Mouse (Mus musculus) embryo, embryonic 11.5 days (tissue): ENCODE measurements around the gene Smc4.
A peak's percentile ranks its signal among the peaks of the same experiment; 100 is the strongest.
"Not testable (repeated sequence)": the region's sequence is repeated elsewhere in the genome, so short reads cannot be mapped to it uniquely, and the experiment has no call there.

Source experiments
- DNase-seq: peaks from one replicate; pipeline ENCODE4 v3.0.0-alpha.2; 2012; ENCODE audit warnings: low read depth, low spot score

Smc4 gene

DNA sequence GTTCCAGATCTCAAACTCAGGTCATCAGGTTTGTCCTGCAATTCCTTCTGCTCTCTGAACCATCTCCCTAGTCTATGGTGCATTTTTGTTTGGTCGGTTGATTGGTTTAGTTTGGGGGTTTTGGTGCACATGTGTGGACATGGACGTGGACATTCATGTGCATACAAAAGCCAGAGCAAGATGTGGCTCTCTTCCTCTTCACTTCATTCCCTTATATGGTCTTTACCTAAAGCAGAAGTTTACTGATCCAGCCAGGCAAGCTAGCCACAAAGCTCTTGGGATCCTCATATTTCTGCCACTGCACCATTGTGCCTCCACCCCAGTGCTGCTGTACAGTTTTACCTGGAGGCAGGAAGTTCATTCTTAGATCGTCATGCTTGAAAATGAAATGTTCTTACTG is 12.6 kb downstream of the Smc4 start:
- no peak for DNase-seq

DNA sequence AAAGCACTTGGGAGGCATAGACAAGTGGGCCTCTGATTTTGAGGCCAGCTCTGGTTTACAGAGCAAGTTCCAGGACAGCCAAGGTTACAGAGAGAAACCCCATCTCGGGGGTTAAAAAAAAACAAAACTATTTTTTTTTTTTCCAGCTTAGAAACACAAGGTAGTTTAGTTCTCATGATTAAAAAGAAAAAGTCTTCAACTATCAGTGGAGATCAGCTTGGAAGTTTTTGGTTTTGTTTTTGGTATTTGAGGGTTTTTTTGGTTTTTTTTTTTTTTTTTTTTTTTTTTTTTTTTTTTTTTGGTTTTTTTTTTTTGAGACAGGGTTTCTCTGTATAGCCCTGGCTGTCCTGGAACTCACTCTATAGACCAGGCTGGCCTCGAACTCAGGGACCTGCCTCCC is 14.1 kb downstream of the Smc4 start:
- DNase-seq, result not testable (repeated sequence)

DNA sequence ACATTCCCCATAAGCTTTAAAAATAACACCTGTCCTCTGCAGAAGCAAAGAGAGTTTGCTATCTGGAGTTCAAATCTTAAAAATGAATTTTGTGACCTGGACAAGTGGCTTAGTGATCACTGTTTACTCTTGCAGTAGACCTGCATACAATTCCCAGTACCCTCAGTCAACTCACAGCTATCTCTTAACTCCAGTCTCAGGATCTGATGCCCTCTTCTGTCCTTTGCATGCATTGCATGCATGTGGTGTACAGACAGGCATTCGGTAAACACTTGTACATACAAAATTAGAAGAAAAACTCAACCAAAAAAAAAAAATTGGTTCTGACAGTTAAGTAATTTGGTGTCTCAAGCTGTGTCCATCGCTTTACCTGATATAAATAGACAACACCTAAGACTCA is 15.7 kb downstream of the Smc4 start:
- no peak for DNase-seq

DNA sequence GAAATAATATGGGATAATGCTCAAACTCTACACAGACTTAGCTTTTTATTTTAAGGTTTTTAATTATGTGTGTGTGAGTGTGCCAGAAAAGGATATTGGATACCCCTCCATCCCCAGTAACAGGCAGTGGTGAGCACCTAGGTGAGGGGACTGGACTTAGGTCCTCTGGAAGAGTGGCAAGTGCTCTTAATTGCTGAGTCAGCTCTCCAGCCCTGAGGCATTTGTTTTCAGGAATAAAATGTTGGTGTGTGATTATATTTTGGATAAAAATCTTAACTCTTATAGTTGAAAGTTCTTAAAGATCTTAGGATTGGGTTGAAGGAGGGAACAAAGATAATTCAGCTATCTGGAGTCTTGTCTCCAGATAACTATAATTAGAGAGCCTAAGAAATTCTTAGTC is 16.2 kb downstream of the Smc4 start:
- DNase-seq, result no peak

DNA sequence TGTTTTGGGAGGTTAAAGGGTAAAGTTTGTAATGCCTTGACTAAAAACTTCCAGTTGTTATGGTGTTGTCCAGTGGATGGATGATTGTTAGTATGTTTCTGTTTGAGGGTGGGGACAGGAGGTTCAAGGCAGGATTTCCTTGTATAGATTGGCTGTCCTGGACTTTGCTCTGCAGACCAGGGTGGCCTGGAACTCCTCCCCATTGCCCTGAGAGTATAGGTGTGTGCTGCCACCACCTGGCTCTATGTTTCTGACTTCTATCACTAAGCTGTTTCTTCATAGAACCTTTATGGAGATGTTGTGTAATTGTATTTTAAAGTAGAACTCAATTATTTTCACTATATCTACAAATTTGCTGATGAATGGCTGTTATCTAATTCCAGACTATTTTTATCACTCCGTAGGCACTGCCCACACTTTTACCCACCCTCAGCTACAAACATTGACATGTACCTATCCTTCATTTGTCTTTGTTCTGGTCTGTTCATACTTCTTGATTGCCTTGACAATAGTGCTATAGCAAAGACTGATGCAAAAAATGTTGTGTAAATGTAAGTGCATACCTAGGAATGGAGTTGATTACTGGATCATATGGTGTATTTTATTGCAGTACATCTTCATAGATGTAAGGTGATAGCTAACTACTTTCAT is 21.7 kb downstream of the Smc4 start:
- DNase-seq, result no peak

DNA sequence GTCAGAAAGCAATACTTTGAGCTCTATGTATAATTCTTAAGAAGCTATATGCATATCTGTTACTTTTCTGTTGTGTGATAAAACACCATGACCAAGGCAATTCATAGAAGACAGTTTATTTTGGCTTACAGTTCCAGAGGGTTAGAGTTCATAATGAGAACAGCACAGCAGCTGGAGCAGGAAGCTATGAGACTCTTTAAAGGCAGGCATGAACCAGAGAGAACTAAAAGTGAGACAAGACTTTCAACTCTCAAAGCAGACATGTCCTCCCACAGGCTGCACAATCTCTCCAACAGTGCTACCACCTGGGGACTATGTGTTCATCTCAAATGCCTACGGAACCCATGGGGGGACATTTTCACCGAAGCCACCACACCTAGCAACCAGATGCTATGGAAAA is 35.6 kb downstream of the Smc4 start:
- no peak for DNase-seq

DNA sequence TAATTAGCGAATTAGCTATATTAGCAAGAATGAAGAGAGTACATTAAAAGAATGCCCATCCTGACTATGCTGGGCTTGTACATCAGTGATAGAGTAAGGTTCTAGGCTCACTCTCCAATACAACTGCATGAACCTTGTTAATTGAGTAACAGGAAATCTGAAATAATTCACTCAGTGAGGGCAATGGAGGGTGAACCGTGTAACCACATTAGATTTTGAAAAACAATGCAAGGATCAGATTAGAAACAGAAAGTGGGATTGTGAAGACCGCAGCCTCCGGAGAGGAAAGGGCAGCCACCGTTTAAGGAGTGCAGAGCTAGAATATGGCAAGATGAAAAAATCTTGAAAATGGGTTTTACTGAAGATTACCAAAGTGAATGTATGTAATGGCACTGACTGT is 36.8 kb downstream of the Smc4 start:
- DNase-seq, result no peak

DNA sequence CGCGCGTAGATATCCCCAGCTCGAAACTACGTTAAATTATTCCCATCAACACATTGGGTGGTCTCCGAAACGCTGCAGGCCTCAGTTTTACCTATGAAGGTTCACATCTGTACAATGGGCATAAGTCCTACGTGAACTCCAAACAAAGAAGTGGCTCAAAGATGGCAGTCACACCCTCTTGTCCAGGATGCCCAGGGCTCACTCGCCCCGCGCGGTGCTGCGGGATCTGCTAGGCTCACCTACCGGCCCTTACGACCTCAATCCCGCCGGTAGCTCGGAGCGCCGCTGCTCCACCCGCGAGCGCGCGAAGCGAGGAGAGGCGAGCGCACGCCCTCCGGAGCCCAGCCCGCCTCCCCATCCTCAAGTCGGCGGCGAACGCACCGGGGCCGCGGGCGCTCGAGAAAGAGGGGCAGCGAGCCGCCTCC is 39.6 kb downstream of the Smc4 start:
- peak; percentile 46 for DNase-seq

DNA sequence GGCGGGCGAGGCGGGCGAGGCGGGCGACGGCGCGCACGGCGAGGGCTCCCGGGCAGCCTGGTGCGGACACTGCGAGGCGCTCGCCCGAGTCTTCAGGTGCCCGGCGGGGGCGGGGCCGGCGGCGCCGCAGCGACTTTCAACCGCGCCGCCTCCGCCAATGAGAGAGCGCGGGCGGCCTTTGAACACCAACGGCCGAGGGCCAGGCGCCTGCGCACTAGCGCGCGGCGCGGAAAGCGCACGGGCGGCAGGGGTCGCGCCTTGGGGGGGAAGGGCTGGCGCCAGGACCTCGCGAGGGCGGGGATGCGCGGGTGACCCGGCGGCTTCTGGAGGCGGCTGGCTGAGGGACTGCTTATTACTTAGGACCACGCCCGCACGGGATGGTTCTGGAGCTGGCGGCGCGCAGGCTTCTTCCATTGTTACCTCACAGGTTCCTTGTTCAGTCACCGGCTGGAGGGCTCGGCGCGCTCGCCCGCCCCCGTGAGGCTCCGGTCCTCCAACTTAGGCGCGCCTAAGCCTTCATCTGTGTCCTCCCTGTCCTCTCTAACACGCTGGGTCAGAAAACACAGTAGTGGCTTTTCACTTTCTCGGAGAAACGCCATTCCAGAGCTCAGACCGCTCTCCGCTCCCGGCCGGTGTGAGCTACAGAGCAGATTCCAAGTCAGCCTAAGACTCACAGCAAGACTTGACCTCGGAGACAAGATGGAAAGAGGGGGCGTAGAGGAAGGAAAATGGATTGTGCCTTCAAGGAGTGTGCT is 40.3 kb downstream of the Smc4 start, which contains the start of gene Trim59:
Gene Trim59 (minus strand): TSS at position 111 of the 755 bp plus-strand sequence.
- DNase-seq, result peak; percentile 94

DNA sequence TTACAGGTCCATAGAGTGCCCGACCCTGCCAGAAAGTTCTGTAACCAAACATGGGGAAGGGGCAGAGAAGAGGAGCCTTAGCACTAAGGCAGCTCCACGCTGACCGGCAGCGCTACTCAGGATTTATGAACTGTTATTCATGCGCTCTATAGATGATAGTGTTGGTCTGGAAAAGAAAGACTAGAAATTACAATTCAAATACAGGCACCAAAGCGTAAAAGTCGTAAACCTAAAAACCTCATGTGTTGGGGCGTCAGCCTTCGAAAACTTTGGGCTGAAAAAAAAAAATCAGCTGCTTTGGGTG is 40.8 kb downstream of the Smc4 start:
- DNase-seq, result no peak

DNA sequence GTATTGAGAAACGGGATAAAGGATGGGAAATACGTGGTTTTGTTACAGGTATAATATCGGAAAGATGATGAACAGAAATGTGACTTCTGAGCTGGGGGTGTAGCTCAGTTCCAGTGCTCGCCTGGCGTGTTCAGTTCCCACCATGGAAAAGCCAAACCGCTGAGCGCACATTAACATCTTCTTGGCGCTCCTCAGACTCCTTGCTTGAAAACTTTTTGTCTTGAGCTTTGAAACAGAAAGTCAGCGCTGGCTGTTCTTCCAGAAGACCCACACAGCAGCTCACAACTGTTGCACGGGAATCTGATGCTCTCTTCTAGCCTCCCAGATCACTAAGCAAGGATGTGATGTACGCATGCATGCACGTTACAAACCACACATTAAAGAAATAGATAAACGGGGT is 41.2 kb downstream of the Smc4 start:
- DNase-seq, result no peak

DNA sequence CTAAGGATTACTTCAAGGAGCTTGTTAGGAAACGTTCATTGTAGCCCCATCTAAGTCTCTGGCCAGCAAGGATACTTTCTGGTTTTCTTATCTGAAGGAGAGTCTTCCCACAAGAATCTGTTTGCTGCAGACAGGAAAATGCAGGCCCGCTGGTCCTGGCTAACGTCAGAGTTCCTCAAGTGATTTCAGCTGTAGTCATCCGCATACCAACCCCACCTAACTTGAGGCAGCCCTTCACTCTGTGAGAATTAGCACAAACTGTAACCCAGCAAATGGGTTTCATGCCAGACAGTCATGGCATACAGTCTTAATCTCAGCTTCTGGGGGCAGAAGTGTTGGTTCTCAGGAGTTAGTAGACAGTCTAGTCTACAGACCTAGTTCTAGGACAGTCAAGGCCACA is 42.0 kb downstream of the Smc4 start:
- DNase-seq, result no peak

DNA sequence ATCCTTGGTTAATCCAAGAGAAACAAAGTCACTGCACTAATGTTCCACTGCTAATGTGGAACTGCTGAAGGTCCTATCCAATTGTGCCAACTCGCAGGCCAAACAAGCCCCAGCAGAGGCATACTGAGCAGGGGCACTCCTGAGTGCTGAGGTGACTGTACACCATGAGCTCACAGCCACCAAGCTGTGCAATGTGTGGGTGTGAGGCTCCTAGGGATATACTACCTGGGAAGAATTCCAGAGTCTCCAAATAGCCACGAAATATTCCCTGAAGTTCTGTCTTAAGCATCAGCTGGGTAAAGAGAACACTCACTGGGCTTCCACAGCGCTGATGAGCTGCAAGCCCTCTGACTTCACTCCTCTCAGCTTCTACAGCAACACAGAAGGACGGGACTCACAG is 43.1 kb downstream of the Smc4 start:
- DNase-seq, result no peak

DNA sequence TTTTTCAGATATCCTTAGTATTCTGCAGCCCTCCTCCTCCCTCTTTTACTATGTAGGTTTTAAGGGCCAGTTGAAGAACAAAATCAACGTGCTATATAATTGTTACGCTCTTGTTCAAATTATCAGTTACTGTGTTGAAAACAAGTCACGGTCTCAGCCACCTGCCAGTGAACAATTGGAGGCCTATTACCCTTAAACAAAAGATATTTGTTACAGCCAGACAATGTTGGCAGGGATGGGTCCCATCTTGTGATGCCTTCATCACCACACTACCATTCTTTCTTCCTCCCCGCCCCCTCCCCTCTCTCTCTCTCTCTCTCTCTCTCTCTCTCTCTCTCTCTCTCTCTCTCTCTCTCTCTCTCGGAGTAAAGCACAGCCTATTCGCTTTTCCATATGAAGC is 44.5 kb downstream of the Smc4 start:
- DNase-seq, result no peak

DNA sequence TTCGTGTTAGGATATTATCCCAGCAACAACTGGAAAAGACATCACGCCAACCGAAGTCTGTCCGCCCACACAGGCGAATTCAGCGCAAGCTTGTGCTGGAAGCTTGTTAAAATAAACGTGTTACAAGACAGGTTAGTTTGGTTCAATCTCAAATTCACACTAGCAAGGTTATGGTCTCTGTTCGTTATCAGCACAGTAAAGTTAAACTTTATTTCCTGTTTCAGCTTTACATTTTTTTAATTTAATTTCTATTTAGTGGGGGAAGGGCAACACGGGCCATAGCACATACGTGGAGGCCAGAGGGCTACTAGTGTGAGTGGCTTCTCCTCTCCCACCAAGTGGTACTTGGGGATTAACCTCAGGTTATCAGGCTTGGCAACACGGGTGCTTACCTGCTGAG is 47.4 kb downstream of the Smc4 start:
- no peak for DNase-seq

DNA sequence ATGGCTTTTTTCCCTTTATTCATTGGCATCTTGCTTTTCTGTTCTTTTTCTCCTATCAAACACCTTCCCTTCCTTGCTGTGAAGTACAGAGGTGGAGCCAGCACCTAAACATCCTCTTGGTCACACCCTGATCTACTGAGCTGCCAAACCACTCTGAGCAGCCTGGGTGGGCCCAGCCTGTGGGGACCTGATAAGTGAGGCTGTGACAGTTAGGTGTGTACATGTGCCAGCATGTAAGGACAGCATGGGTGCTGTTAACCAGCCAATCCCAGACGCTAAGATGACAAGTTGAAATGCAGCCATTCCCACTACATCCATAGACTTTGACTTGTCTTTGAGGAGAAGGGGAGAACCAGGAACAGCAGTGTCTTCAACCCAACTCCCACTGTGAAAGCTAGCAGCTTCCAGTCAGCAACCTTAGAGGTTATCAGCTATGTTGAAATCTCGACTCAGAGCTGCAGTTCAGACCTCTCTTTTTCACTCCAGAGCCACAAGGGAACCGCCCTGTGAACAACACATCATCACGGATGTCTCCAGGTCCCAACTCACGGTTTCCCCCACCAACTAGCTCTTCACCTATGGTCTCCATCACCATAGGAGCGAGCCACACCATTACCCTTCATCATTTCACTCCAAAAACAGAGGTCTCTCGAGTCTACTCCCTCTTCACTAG is 50.4 kb downstream of the Smc4 start:
- DNase-seq, result no peak

DNA sequence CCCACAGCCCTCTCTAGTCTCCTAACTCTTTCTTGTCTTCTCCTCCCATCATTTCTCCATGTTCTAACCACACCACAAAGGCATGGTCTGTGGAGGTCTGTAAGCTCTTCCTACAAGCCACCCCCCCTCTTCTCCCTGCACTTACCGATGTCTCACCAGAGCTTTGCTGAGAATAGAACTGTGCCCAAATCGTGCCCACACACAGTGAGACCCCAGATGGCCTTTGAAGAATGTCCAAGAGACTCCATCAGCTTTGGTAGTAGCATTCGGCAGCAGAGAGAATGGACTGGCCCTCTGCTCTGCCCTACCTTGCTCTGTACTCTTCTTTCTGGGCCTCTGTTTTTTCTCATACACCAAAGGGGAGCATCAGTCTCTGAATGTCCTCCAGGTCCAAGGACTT is 51.3 kb downstream of the Smc4 start:
- DNase-seq, result no peak

DNA sequence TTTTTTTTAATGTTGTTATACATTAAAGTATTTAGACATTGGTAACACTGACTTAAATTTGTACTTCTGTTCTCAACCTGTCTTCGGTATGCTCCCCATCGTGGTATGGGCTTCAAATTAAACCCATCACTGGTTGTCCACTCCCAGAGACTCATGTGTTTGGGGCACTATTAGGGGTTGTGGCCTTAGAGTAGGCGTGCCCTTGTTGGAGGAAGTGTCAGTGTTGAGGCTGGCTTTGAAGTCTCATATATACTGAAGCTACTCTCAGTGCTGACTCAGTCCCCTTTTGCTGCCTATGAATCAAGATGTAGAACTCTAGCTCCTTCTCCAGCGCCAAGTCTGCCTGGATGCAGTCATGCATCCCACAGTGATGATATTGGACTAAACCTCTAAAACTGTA is 56.1 kb downstream of the Smc4 start:
- no peak for DNase-seq

DNA sequence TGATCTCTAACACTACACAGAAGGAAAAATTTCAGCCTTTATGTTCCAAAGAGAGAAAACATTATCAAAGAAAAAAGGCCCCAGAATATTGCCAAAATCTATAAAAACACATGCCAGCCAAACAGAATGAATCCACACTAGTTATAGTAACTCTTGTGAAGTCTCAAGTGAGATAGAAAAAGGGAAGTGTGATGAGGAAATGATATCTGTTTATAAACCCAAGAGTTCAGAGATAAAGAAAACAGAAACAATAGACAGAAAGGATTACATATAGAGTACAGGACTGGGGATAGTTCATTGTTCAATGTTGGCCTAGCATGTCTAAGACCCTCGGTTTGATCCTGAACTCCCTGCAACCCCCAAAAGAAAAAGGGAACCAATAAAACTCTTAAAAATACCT is 58.2 kb downstream of the Smc4 start:
- no peak for DNase-seq

DNA sequence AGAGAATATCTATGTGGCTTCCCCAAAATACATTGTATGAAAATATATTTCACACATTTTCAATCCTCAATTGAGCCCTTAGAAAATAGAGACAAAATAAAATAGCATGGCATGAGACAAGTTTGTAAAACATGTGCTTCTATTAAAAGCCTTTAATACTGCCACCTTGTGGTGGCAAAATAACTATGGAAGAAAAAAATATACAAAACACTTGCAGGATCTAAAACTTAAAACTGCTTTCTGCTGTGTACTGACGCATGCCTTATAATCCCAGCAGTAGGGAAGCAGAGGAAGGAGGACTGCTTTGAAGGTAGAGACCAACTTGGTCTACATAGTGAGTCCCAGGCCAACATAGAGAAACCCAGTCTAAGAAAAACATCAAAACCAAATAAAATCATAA is 59.5 kb downstream of the Smc4 start:
- no peak for DNase-seq
